Mouse (Mus musculus): Measurements from ENCODE around the gene Gm20388. TPM values are rescaled to one million over a fixed set of nuclear protein-coding genes. Genes with fewer than 3 reads are reported as not detected.
A peak's percentile ranks its signal among the peaks of the same experiment; 100 is the strongest.

Gene Gm20388
- polyA plus RNA-seq, 1 experiment from 2014 or later, result not detected

- 80% methylated on average over 7 of the region's 7 CpGs for WGBS
- ATAC-seq (ENCODE audit: insufficient number of reproducible peaks, insufficient read depth, low FRiP score, low read depth), result no peak
- H3K36me3 ChIP-seq (ENCODE audit: control insufficient read depth, insufficient read depth, low read length), result no peaks in the 10 kb centered on the region
- H3K27me3 ChIP-seq (ENCODE audit: control insufficient read depth, insufficient read depth, low read length), result no peaks in the 10 kb centered on the region
- no peak overlapping the region for H3K4me3 ChIP-seq (ENCODE audit: control insufficient read depth in 1 of 2, insufficient read depth in 1 of 2, low read depth in 1 of 2, low read length in 2 of 2)
- no peak overlapping the region for H3K27ac ChIP-seq (replicated peaks in 1 of 2; ENCODE audit: control insufficient read depth in 1 of 2, insufficient read depth in 1 of 2, low read depth in 2 of 2, low read length in 2 of 2)
- H3K4me2 ChIP-seq (ENCODE audit: low read length), result no peak overlapping the region
- peaks cover 8 to 18% of the 10 kb centered on the region in 2 experiments; a peak in 3 of 4 replicates for H3K4me1 ChIP-seq (ENCODE audit: control insufficient read depth in 2 of 2, insufficient read depth in 2 of 2, low read length in 2 of 2)
- H3K9me3 ChIP-seq (ENCODE audit: control insufficient read depth, low read length), result no peaks in the 10 kb centered on the region
- H3K9ac ChIP-seq (ENCODE audit: low read length), result no peak overlapping the region
Measured at GRCm38 (mm10) chr8:121296082-121296481, 1385.4 kb downstream of the Gm20388 start.

- 61% methylated on average over 5 of the region's 5 CpGs for WGBS
- Histone ChIP-seq H3K27ac (replicated peaks in 1 of 2; ENCODE audit: control insufficient read depth in 1 of 2, insufficient read depth in 1 of 2, low read depth in 2 of 2, low read length in 2 of 2) (no peak overlapping the region), H3K4me1 (ENCODE audit: control insufficient read depth in 2 of 2, insufficient read depth in 2 of 2, low read length in 2 of 2) (peaks cover 13 to 22% of the 10 kb centered on the region in 2 experiments; a peak in 3 of 4 replicates), H3K4me2 (ENCODE audit: low read length) (no peak overlapping the region), H3K36me3 (ENCODE audit: control insufficient read depth, insufficient read depth, low read length) (no peaks in the 10 kb centered on the region), H3K9me3 (ENCODE audit: control insufficient read depth, low read length) (no peaks in the 10 kb centered on the region), H3K4me3 (ENCODE audit: control insufficient read depth in 1 of 2, insufficient read depth in 1 of 2, low read depth in 1 of 2, low read length in 2 of 2) (no peak overlapping the region), H3K9ac (ENCODE audit: low read length) (no peak overlapping the region), H3K27me3 (ENCODE audit: control insufficient read depth, insufficient read depth, low read length) (no peaks in the 10 kb centered on the region)
- ATAC-seq (ENCODE audit: insufficient number of reproducible peaks, insufficient read depth, low FRiP score, low read depth), result no peak
Measured at GRCm38 (mm10) chr8:121296597-121296996, 1386.0 kb downstream of the Gm20388 start.

GRCm38 (mm10) chr8:121297299-121297698, 1386.7 kb downstream of the Gm20388 start:
- Histone ChIP-seq H3K36me3 (ENCODE audit: control insufficient read depth, insufficient read depth, low read length) (no peaks in the 10 kb centered on the region), H3K27ac (replicated peaks in 1 of 2; ENCODE audit: control insufficient read depth in 1 of 2, insufficient read depth in 1 of 2, low read depth in 2 of 2, low read length in 2 of 2) (no peak overlapping the region), H3K4me1 (ENCODE audit: control insufficient read depth in 2 of 2, insufficient read depth in 2 of 2, low read length in 2 of 2) (peaks cover 18 to 26% of the 10 kb centered on the region in 2 experiments), H3K4me2 (ENCODE audit: low read length) (no peak overlapping the region), H3K4me3 (ENCODE audit: control insufficient read depth in 1 of 2, insufficient read depth in 1 of 2, low read depth in 1 of 2, low read length in 2 of 2) (no peak overlapping the region), H3K9me3 (ENCODE audit: control insufficient read depth, low read length) (no peaks in the 10 kb centered on the region), H3K27me3 (ENCODE audit: control insufficient read depth, insufficient read depth, low read length) (no peaks in the 10 kb centered on the region), H3K9ac (ENCODE audit: low read length) (no peak overlapping the region)
- WGBS, result 74% methylated on average over 9 of the region's 9 CpGs
- ATAC-seq (ENCODE audit: insufficient number of reproducible peaks, insufficient read depth, low FRiP score, low read depth), result no peak

GRCm38 (mm10) chr8:121300066-121300465, 1389.4 kb downstream of the Gm20388 start:
- H3K9ac ChIP-seq (ENCODE audit: low read length), result no peak overlapping the region
- H3K4me1 ChIP-seq (ENCODE audit: control insufficient read depth in 2 of 2, insufficient read depth in 2 of 2, low read length in 2 of 2), result peaks cover 12 to 17% of the 10 kb centered on the region in 2 experiments
- no peak for ATAC-seq (ENCODE audit: insufficient number of reproducible peaks, insufficient read depth, low FRiP score, low read depth)
- H3K9me3 ChIP-seq (ENCODE audit: control insufficient read depth, low read length), result no peaks in the 10 kb centered on the region
- H3K4me2 ChIP-seq (ENCODE audit: low read length), result no peak overlapping the region
- 0 out of 2 replicates have a peak, but pooled peaks cover 4% of the 10 kb centered on the region for H3K27me3 ChIP-seq (ENCODE audit: control insufficient read depth, insufficient read depth, low read length)
- WGBS, result 64% methylated on average over 4 of the region's 4 CpGs
- H3K4me3 ChIP-seq (ENCODE audit: control insufficient read depth in 1 of 2, insufficient read depth in 1 of 2, low read depth in 1 of 2, low read length in 2 of 2), result no peak overlapping the region
- H3K27ac ChIP-seq (replicated peaks in 1 of 2; ENCODE audit: control insufficient read depth in 1 of 2, insufficient read depth in 1 of 2, low read depth in 2 of 2, low read length in 2 of 2), result no peak overlapping the region
- no peaks in the 10 kb centered on the region for H3K36me3 ChIP-seq (ENCODE audit: control insufficient read depth, insufficient read depth, low read length)

- H3K36me3 ChIP-seq (ENCODE audit: control insufficient read depth, insufficient read depth, low read length), result no peaks in the 10 kb centered on the region
- H3K4me3 ChIP-seq (ENCODE audit: control insufficient read depth in 1 of 2, insufficient read depth in 1 of 2, low read depth in 1 of 2, low read length in 2 of 2), result peak overlapping the region in 1 of 2 experiments; percentile 10; a peak in 1 of 4 replicates
- H3K9me3 ChIP-seq (ENCODE audit: control insufficient read depth, low read length), result no peaks in the 10 kb centered on the region
- H3K27me3 ChIP-seq (ENCODE audit: control insufficient read depth, insufficient read depth, low read length), result 0 out of 2 replicates have a peak, but pooled peaks cover 4% of the 10 kb centered on the region
- ATAC-seq (ENCODE audit: insufficient number of reproducible peaks, insufficient read depth, low FRiP score, low read depth), result peak; percentile 38; the same call in 1 of the 2 replicates
- WGBS, result 37% methylated on average over 28 of the region's 28 CpGs
- H3K4me2 ChIP-seq (ENCODE audit: low read length), result peak overlapping the region; percentile 49
- H3K4me1 ChIP-seq (ENCODE audit: control insufficient read depth in 2 of 2, insufficient read depth in 2 of 2, low read length in 2 of 2), result peaks cover 12 to 16% of the 10 kb centered on the region in 2 experiments
- H3K9ac ChIP-seq (ENCODE audit: low read length), result peak overlapping the region; percentile 16; the same call in 1 of the 2 replicates
- peak overlapping the region; percentile 26 to 31 for H3K27ac ChIP-seq (replicated peaks in 1 of 2; ENCODE audit: control insufficient read depth in 1 of 2, insufficient read depth in 1 of 2, low read depth in 2 of 2, low read length in 2 of 2)
Measured at GRCm38 (mm10) chr8:121300501-121301411, 1390.1 kb downstream of the Gm20388 start.

GRCm38 (mm10) chr8:121301431-121301830, 1390.8 kb downstream of the Gm20388 start:
- Histone ChIP-seq H3K9ac (ENCODE audit: low read length) (peak overlapping the region; percentile 16; the same call in 1 of the 2 replicates), H3K4me1 (ENCODE audit: control insufficient read depth in 2 of 2, insufficient read depth in 2 of 2, low read length in 2 of 2) (peaks cover 12 to 20% of the 10 kb centered on the region in 2 experiments), H3K27me3 (ENCODE audit: control insufficient read depth, insufficient read depth, low read length) (0 out of 2 replicates have a peak, but pooled peaks cover 4% of the 10 kb centered on the region), H3K9me3 (ENCODE audit: control insufficient read depth, low read length) (no peaks in the 10 kb centered on the region), H3K4me2 (ENCODE audit: low read length) (peak overlapping the region; percentile 49), H3K4me3 (ENCODE audit: control insufficient read depth in 1 of 2, insufficient read depth in 1 of 2, low read depth in 1 of 2, low read length in 2 of 2) (peak overlapping the region; percentile 8 to 10; a peak in 2 of 4 replicates), H3K27ac (replicated peaks in 1 of 2; ENCODE audit: control insufficient read depth in 1 of 2, insufficient read depth in 1 of 2, low read depth in 2 of 2, low read length in 2 of 2) (peak overlapping the region; percentile 24 to 26; a peak in 3 of 4 replicates), H3K36me3 (ENCODE audit: control insufficient read depth, insufficient read depth, low read length) (no peaks in the 10 kb centered on the region)
- 9% methylated on average over 15 of the region's 15 CpGs for WGBS
- no peak for ATAC-seq (ENCODE audit: insufficient number of reproducible peaks, insufficient read depth, low FRiP score, low read depth)

- ATAC-seq (ENCODE audit: insufficient number of reproducible peaks, insufficient read depth, low FRiP score, low read depth), result no peak
- 56% methylated on average over 10 of the region's 10 CpGs for WGBS
- no peak overlapping the region for H3K4me3 ChIP-seq (ENCODE audit: control insufficient read depth in 1 of 2, insufficient read depth in 1 of 2, low read depth in 1 of 2, low read length in 2 of 2)
- H3K4me2 ChIP-seq (ENCODE audit: low read length), result peak overlapping the region; percentile 49
- H3K27me3 ChIP-seq (ENCODE audit: control insufficient read depth, insufficient read depth, low read length), result 0 out of 2 replicates have a peak, but pooled peaks cover 4% of the 10 kb centered on the region
- no peaks in the 10 kb centered on the region for H3K36me3 ChIP-seq (ENCODE audit: control insufficient read depth, insufficient read depth, low read length)
- no peaks in the 10 kb centered on the region for H3K9me3 ChIP-seq (ENCODE audit: control insufficient read depth, low read length)
- H3K9ac ChIP-seq (ENCODE audit: low read length), result no peak overlapping the region
- peak overlapping the region in 1 of 2 experiments; percentile 26; a peak in 2 of 4 replicates for H3K27ac ChIP-seq (replicated peaks in 1 of 2; ENCODE audit: control insufficient read depth in 1 of 2, insufficient read depth in 1 of 2, low read depth in 2 of 2, low read length in 2 of 2)
- H3K4me1 ChIP-seq (ENCODE audit: control insufficient read depth in 2 of 2, insufficient read depth in 2 of 2, low read length in 2 of 2), result peaks cover 12 to 22% of the 10 kb centered on the region in 2 experiments
Measured at GRCm38 (mm10) chr8:121301978-121302649, 1391.5 kb downstream of the Gm20388 start.

All from heart, embryonic 14.5 days (tissue).